Mouse (Mus musculus) gastrocnemius, adult 2 months (tissue): ENCODE results near the gene Irak3. TPM values are rescaled to one million over a fixed set of nuclear protein-coding genes. Genes with fewer than 3 reads are reported as not detected.
"Not testable (repeated sequence)": the region's sequence is repeated elsewhere in the genome, so short reads cannot be mapped to it uniquely, and the experiment has no call there.

Source experiments
- DNase-seq: peaks from one replicate; pipeline ENCODE4 v3.0.0; 2022
- H3K27ac ChIP-seq: fragments of 200-600 bp; 2 replicates; pipeline ENCODE4 v1.8.1; 2022; ENCODE audit warnings: mild to moderate bottlenecking
- H3K4me3 ChIP-seq: fragments of 200-600 bp; 2 replicates; pipeline ENCODE4 v1.8.1; 2022; ENCODE audit warnings: mild to moderate bottlenecking, moderate library complexity
- CTCF ChIP-seq: fragments of 200-600 bp; IDR thresholded peaks from 2 replicates; pipeline ENCODE4 v1.8.1; 2022; ENCODE audit warnings: antibody characterized with exemption, mild to moderate bottlenecking, moderate library complexity
- intact Hi-C: fragments of 180-260 bp; cut with DNase I; formaldehyde crosslinking; loops from one replicate; pipeline ENCODE4 v1.15.1; 2025
- total RNA-seq, 2 experiments: library from RNA; stranded (reverse); gene quantifications; 2 replicates each; pipeline ENCODE4 v1.2.3; 2021

The Irak3 gene
- total RNA-seq, 2 experiments from 2014 or later, result 2.6 to 2.7 TPM

GRCm38 (mm10) chr10:120220776-120221175 is 18.8 kb upstream of the Irak3 start:
- DNase-seq, result no peak
- no peak overlapping the region for H3K27ac ChIP-seq
- H3K4me3 ChIP-seq, result no peak overlapping the region
- intact Hi-C loops, result no loop called here
- no peak for TF ChIP-seq CTCF

DNA sequence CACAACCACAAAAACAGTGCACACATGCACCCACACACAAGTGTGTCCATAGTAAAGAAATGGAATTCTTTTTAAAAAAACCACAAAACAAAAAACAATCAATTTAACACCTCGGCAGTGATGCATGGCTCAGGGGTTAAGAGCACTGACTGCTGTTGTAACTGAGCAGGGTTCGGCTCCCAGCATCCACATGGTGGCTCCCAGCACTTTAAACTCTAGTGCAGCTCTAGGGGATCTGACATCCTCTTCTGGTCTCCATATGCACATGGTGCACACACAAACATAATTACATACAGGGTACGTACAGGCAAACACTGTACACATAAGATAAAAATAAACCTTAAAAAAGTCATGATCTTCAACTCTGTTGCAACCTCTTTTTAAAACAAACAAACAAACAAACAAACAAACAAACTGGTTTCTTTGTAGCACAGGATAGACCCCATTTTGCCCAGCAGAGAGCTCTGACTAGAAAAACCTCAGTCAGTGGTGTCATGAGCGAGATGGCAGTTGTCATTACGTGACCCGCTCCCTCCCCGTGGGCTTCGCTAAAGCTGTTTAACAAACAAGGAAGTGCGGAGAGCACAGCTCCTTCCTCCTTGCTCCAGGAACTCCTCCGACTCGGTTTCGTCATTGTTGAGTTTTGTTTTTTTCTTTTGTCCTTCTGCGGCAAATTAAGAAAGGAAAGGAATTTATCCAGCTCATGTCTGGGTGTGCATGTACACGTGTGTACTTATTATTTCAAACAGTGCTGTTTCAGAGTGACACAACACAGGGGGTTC is 17.8 kb upstream of the Irak3 start:
- TF ChIP-seq CTCF, result no peak
- no peak for DNase-seq
- peak overlapping the region; percentile 20; the same call in 1 of the 2 replicates for H3K27ac ChIP-seq
- H3K4me3 ChIP-seq, result peak overlapping the region; percentile 3; the same call in 1 of the 2 replicates
- intact Hi-C loops, result no loop called here

DNA sequence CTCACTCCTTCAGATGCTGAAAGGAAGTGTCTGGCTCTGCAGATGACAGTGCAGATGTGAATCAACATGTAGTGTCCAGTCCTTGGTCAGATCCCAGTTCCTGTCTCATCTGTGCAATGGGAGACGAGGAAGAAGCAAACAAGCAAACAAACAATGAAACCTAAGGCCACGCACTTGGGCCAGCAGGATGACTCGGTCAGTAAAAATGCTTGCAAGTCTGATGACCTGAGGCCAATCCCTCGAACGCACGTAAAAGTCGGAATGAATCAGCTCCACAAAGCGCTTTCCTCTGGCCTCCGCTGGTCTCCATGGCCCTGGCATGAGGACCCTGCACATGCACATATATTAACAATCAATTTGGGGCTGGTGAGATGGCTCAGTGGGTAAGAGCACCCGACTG is 17.1 kb upstream of the Irak3 start:
- H3K4me3 ChIP-seq, result no peak overlapping the region
- TF ChIP-seq CTCF, result no peak
- no peak for DNase-seq
- intact Hi-C loops, result no loop called here
- no peak overlapping the region for H3K27ac ChIP-seq

- H3K27ac ChIP-seq, DNase-seq, intact Hi-C loops: not testable (repeated sequence)
These were observed 15.2 kb upstream of the Irak3 start for GRCm38 (mm10) chr10:120217099-120217498.

DNA sequence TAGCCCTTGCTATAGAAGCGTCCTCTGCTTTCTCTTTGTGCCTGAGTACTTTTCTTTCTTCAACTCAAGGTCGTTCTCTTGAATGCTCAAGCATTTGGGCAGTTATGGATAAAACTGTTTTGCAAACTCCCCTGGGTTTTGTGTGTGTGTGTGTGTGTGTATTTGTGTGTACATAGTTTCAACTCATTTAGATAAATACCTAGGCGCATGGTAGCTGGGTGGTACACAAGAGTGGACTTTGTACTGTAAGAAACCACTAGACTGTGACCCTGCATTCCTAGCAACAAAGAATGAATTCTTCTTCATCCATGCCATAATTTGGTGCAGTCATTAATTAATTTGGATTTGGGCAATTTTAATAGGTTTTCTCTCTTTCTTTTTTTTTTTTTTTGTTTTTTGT is 8.2 kb upstream of the Irak3 start:
- H3K4me3 ChIP-seq, result peak overlapping the region; percentile 73
- intact Hi-C loops, result no loop called here
- peak overlapping the region; percentile 85; the same call in 1 of the 2 replicates for H3K27ac ChIP-seq
- no peak for TF ChIP-seq CTCF
- no peak for DNase-seq

More at GRCm38 (mm10) chr10:120217099-120217498, 15.2 kb upstream of the Irak3 start:
- not testable (repeated sequence) for H3K4me3 ChIP-seq

DNA sequence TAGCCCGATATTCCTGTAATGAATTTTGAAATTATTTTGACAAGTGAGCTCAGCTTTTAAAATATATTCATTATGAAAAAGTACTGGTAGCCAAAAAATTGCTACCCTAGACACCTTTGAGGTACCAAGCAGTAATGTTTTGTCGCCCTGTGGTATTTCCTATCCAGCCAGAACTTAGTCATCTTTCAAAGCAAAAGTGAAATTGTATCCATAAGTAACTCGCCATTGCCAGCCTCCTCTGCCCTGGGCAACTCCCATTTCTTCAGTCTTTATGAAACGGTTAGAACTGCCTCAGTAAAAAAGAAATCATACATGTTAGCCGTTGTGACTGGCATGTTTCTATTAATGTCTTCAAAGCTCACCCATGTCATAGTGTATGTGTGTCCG is 7.6 kb upstream of the Irak3 start:
- peak overlapping the region; percentile 73 for H3K4me3 ChIP-seq
- no peak for TF ChIP-seq CTCF
- no peak for DNase-seq
- intact Hi-C loops, result loop anchor here (2.0 to 5.0 kb wide), 2 partner anchors 17 to 97 kb away; partner anchors contain the start of genes Helb and Llph
- peak overlapping the region; percentile 85 for H3K27ac ChIP-seq

GRCm38 (mm10) chr10:120208575-120209538 is 6.9 kb upstream of the Irak3 start:
- Histone ChIP-seq H3K4me3 (peak overlapping the region; percentile 73), H3K27ac (peak overlapping the region; percentile 85)
- peak; percentile 58 for TF ChIP-seq CTCF
- intact Hi-C loops, result loop anchor here (2.0 to 5.0 kb wide), 2 partner anchors 18 to 97 kb away; partner anchors contain the start of genes Helb and Llph
- DNase-seq, result peak; percentile 94

DNA sequence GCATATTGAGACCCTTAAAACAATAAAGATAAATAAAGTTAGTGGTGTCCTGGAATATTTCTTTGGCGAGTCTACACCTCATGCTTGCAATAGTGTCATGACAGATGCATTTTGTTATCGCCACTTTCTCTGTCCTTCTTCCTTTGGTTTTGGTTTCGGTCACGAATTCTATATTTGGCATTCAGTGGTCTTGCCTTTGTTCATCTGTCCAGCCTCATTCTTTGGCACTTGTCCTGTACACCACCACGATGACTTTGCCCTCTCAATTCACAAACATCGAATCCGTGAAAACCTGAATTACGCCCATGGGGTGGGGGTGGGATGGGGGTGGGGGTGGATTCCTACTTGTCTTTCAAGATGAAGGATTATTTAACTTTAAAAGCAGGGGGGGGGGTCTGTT is 6.1 kb upstream of the Irak3 start:
- no peak overlapping the region for H3K27ac ChIP-seq
- no peak for TF ChIP-seq CTCF
- H3K4me3 ChIP-seq, result no peak overlapping the region
- intact Hi-C loops, result loop anchor here (2.0 to 5.0 kb wide), 2 partner anchors 19 to 96 kb away; partner anchors contain the start of genes Helb and Llph
- DNase-seq, result no peak

- intact Hi-C loops, result loop anchor here (5.0 kb wide), 1 partner anchor 92 kb away; the partner anchor contains the start of gene Helb
- no peak overlapping the region for H3K4me3 ChIP-seq
- no peak overlapping the region for H3K27ac ChIP-seq
- no peak for DNase-seq
- TF ChIP-seq CTCF, result no peak
These were observed 2.8 kb upstream of the Irak3 start for GRCm38 (mm10) chr10:120204591-120205210.

DNA sequence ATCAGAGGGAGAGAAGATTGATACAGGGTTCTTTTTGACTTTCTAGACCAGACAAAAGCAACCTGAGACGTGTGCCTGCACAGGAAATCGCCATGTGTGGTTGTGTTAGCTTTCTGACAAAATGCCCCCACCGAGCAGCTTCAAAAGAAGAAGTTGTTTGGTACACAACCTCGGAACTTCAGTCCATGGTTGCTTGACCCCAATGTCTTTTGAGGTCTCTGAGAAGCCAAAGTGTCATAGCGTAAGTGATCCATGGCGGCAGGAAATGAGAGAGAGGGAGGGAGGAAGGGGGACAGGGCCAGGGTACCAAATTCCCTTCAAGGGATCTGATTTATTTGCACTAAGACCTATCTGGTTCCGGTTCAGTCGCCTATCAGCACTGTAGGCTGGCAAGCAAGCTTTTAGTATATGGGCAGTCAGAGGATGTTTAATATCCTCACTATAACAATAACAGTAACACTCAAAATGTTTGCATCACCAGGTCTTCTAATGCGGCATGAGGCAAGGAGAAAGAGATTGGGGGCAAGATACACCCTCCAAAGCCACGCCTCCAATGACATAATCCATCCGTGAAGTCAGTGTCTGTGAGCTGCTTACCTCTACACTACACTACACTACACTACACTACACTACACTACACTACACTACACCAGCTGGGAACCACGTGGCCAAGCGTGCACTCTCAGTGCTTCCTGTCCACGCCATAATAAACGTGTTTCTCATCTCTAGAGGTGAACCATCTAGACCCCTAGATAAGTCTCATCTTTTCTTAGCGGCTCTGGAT is 729 bp upstream of the Irak3 start:
- DNase-seq, result no peak
- intact Hi-C loops, result loop anchor here (2.0 kb wide), 1 partner anchor 20 kb away; no protein-coding TSS in a partner anchor
- H3K4me3 ChIP-seq, result peak overlapping the region; percentile 89
- no peak for TF ChIP-seq CTCF
- peak overlapping the region; percentile 92 for H3K27ac ChIP-seq

DNA sequence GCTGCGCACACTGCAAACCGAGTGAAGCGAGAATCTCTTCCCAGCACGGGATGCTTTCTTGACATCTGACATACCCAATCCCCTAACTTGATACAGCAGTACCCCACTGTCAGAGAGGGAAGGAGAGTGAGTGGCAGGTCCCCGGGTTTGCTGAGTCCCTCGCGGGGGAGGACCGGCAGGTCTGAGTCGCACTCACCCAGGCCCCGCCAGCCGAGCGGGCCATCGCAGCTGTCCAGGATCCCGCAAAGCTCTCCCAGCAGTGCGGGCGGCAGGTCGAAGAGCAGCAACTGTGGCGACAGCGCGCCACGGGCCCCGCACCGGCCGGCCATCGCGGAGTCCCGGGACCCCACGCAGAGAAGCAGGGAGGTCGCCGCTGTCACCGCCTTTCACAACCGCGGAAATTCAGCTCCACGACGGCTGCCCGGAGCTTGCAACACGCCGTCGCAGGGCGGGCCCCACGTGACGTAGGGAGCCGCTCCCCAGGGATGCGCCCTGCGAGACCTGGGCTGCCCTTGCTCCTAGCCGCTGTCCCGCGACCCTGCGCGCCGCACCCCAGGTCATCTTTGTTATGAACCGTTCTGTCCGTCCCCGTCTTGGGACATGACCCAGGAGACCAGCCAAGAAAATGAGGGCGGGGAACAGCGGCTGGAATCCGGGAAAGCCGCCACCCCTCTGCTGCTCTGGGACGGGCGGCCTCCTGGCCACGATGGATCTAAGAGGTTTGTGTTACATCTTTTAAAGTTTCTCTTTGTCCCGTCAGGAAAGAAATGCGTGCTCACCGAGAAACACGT is 604 bp downstream of the Irak3 start, which contains the start of gene Tmbim4:
Tmbim4 (plus strand) TSS at position 460 of the 791 bp plus-strand sequence.
- no peak for TF ChIP-seq CTCF
- H3K27ac ChIP-seq, result peak within 1 kb of the TSS; percentile 92
- intact Hi-C loops, result no loop called here
- peak within 1 kb of the TSS; percentile 89 for H3K4me3 ChIP-seq
- DNase-seq, result peak; percentile 92
